Mouse (Mus musculus) adrenal gland, adult (tissue): ENCODE measurements around the gene Khnyn.

ENCODE experiments used
- DNase-seq, 2 experiments: peaks; one replicate each; pipeline ENCODE4 v3.0.0; 2022 to 2023; ENCODE audit warnings: low spot score in 1 of 2; ENCODE audit not compliant: inconsistent age in 2 of 2

Khnyn gene

DNA sequence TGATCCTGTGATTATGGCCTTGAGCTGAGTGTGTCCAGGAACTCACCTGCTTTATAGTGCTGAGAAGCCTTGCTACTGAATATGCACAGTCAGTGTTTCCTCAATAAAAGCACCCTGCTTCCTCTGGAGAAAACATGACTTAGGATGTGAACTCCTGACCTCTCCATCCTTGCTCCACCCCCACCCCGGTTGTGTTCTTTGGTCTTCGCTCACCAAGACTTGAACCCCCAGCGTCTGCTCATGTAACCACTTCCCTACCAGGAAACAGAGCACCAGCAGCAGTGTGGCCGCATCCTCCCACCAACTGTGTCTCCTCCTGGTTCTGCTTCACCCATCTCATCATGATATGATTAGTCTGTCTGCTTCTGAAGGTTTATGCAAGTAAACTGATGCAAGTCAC lies 28.7 kb downstream of the Khnyn start:
- no peak for DNase-seq

DNA sequence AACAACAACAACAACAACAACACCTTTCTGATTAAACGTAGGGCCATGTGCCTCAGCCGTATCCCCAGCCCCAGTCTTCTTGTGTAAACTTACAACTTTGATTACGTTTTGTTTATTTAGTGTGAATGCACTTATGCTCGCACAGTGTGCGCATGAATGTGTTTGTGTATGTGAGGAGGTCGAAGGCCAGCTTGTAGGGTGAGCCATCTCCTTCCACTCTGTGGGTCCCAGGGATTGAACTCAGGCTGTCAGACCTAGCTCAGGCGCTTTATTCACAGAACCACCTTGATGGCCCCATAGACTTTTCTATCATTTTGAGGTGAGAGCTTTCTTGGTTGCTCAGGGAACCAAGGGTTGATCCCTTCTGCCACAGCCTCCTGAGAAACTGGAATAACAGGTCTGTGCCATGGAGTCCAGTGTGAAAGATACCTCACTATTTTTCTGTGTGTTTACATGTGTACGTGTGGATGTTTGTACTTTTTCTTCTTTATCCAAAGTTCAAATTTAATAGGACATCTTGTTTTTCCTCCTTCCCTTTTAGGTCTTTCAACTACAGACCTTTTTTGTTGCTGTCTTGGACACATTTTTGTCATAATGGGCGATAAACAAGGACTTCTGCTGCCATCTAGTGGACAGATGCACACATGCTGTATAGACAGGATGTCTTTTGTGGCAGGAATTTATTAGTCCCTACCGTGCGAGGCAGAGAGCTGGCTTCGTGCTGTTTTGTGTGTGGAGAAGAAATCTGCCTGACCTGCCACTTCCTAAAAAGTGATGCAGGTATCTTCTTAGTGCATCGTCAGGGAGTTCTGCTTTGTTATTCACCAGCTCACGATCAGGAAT lies 33.7 kb downstream of the Khnyn start:
- DNase-seq = peak; percentile 62 to 91

DNA sequence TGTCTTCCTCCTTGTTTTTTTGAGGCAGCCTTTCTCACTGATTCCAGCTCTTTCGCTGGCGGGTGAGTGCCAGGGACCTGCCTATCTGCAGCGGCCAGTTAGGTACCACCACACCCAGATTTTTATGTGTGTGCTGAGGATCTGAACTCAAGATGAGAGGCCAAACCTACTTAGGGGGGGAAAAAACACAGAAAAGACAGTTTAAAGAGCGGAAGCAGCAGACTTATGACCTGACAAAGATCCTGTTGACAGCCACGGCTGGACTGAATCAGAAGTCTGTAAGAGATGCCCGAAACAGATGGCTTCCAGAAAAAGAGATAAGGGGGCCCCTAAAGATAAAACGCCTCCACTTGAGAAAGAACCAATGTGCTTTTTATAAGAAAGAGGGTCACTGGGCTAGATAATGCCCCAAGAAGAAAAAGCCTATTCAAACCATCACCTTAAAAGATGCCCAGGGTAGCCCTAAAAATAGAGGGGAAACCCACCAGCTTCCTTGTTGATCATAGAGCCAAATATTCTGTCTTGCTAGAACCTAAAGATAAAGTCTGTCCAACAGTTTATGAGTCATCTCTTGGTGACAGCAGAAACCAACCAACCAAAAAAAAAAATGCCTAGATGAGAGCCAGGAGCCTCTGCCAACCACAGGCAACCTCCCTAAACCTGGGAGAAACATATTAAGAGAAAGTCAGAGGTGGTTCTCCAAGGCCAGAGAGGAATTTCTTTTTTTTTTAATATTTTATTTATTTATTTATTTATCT lies 37.9 kb downstream of the Khnyn start:
- no peak for DNase-seq

DNA sequence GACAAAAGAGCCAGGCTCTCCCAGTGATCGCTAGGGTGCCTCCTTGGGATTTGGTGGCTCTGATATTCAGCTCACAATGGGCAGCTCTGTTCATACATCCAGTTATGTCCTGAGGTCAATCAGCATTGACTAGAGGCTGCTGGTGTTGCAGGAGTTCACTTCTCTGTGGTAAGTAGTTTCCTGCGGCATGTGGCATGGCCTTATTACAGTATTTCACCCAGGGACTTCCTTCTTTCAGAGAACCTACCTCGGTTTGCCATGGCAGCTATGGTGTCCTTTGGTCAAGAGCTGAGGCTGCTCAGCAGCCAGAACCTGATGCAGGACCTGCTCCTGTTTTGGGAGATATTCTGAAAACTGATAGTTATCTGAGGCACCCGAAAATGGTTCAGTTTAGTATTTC lies 42.1 kb downstream of the Khnyn start:
- no peak for DNase-seq

DNA sequence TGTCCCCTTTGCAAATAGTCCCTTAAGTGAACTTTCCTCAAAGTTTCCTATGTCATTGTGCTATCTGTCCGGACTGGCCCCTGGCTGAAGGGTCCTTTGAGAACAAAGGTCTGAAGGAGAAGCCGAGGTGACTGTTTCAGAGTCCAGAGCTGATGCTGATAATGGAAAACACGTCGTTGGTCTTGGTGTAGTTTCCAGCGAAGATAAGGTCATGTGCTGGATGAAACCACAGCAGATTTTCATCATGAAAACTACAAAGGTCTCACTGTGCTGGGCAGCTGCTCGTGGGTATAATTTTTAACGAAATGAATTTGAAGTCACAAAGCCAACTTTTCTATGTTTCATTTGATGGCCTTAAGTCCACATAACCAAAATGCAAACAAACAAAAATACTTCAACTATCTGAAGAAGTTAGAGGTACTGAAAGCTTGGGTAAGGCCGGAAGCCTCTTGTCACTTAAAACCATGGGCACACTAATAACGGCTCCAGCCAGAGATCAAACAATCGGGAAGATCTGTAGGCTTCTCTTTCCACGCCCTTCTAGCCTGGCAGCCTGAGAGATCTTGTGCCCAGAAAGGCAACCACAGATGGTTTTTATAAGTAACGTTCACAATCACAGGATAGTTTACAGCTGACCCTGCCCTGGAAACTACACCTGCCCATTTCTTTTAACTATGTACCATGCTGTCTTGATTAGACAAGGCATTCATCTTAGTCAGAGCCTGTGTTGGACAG lies 44.7 kb downstream of the Khnyn start:
- DNase-seq = no peak

DNA sequence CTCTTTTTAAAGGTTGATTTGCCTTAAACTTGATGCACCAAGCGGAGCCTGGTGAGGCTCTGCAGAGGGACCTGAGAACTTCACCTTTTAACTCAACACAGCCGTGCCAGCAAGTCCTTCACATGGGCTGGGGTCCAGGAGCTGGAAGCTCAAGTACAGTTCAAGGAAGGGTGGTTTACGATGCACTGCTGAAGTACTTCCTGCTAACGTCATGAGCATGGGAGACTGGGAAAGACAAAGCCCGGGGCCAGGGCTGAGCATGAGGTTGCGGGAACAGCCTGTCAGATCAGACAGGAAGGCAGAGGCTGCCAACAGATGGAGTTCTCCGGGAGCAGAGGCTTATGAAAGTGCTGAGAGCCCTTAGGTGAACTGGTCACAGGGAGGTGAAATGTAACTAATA lies 48.8 kb downstream of the Khnyn start:
- DNase-seq = peak; percentile 8 to 25

DNA sequence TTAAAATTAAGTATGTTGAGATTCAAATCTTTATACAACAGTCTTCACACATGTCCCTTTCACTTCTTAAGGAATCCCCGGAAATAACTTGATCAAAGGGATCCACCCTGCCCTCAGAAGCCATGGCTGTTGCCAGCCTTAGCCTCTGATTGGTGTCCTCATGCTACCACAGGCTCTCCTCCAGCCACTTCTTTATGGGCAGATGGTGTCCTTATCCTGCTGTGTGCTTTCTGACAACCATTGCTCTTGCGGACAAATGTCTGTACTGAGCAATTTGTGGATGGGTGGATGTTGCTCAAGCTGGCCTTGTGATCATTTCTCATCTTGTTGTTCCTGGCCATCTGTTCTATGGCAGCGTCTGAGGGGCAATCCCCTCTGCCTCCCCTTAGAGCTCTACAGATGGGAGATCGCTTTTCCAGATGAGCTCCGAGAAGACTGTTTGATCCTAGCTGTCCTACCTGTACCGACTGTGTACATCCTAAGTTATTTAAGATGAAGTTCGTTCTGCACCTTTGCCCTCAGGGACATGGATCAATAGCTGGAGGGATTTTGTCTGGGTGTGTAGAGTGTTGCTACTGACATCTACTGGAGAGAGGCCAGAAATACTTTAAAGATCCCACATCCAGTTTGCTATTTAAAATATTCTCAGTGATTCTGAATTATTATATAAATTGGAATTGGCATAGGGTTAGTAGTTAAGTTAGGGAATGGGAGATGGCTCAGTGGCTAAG lies 55.5 kb downstream of the Khnyn start:
- DNase-seq = no peak

DNA sequence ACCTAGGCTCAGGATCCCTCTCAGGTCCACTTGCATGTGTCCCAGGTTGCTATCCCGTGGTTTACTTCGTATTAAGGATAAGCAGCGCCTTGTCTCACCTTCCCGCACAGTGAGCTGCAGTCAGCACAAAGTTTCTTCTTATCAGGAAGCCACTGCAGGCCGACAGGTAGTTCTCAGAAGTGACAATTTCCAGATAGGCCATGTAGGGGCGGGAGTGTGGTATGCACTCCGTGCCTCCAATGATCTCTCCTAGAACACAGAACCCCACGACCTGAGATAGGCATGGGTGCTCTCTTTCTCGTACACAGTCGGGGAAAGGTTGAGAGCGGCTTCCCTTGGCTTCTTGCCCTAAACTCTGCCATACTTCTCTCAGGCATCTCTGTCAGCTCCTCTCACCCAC lies 58.9 kb downstream of the Khnyn start:
- DNase-seq = no peak

DNA sequence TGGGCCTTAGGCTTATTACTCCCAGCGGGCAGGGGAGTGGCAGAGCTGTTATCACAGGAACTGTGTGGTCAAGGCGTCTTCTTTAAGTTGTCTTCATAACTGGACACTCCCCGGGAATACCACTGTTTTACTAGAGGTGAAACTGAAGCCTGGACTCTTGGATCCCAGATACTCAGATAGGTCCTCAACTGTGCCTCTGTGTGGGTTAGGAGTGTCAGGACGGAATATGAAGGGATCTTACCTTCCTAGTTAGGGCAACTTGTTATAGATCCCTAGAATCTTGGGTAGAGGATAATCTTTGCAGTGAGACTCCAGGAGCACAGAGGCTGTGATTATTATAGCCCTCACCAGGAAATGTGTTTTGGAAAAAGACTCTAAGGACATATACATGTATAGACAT lies 59.8 kb downstream of the Khnyn start, which contains the start of gene Cma1:
Gene Cma1 (minus strand): TSS at position 101 of the 400 bp plus-strand sequence.
- DNase-seq = no peak

DNA sequence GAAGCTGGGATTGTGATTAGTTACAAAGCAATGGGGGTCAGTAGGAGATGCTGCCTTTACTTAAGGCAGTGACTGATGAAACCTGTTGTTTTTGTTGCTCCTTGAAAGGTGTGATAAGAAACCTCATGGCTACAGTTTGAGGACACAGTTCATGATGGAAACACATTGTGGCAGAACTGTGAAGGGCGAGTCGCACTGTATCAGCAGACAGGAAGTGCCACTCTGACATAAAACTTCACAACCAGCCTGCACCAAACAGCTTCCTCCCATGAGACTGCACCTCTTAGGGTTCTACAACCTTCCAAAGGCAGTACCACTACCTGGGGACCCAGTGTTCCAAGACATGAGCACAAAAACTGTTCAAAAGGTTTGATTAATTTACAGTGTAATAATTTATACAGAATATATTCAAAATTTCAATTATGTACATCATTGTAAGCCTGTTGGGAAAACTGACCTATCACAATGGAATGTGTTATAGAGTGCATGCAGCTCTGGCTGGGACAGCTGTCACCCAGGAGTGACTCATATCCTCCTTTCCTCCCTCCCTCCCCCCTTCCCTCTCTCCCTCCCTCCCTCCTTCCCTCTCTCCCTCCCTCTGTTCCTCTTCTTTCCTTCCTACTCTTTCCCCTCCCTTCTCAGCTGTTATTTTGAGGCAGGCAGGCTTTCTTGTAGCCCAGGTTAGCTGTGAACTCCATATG lies 61.7 kb downstream of the Khnyn start:
- DNase-seq = no peak
